Mouse (Mus musculus) induced T-regulatory cell, adult 2 months (primary cell): ENCODE results near the gene Map1lc3a.

Experiments used
- DNase-seq: peaks from one replicate; pipeline ENCODE4 v3.0.0-alpha.2; 2012; ENCODE audit warnings: low read depth

Gene Map1lc3a

DNA sequence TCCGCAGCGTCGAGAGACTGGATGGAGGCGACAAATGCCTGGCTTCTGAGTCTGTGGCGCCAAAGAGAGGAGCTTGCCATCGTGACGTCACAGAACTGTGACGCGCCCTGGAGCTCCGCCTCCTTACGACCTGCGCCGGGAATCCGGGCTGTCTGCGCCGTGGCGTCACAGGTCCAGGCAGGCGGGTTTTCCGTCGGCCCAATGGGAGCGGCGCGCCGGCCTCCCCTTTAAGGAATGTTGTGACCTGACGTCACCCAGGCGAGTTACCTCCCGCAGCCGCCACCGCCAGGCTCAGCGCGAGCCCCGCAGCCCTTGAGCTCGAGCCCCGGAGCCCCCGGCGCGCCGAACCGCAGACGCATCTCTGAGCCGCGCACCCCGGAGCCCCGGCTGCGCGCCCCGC is at the start of gene Map1lc3a:
Map1lc3a (plus strand) TSS at position 103 of the 400 bp plus-strand sequence.
- DNase-seq, result peak; percentile 97

DNA sequence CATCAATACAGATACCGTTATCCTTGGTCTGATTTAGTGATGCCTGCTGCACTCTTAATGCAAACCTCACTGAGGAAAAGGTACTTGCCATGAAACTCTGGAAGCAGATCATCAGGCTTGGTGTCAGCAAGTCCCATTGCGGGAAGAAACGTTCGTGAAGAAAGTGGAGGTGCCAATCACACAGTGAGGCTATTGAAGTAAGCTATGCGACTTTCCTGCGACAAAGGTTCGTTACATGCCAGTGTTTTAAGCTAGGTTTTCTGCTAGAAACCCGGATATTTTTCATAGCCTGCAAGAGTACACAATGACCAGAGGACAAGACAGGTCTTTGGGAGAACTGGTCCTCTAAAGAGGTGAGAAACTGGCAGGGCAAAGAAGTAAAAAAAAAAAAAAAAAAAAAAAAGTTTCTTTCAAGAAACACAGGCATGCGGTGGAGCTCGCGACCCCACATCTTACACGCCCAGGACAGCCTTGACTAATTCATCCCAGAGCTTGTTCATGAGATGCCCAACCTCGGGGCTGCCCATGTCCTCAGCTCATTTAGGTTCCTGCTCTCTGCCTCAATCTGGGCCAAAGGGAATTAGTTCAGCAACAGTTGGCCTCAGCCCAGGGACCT is 40.2 kb upstream of the Map1lc3a start:
- DNase-seq, result peak; percentile 50

DNA sequence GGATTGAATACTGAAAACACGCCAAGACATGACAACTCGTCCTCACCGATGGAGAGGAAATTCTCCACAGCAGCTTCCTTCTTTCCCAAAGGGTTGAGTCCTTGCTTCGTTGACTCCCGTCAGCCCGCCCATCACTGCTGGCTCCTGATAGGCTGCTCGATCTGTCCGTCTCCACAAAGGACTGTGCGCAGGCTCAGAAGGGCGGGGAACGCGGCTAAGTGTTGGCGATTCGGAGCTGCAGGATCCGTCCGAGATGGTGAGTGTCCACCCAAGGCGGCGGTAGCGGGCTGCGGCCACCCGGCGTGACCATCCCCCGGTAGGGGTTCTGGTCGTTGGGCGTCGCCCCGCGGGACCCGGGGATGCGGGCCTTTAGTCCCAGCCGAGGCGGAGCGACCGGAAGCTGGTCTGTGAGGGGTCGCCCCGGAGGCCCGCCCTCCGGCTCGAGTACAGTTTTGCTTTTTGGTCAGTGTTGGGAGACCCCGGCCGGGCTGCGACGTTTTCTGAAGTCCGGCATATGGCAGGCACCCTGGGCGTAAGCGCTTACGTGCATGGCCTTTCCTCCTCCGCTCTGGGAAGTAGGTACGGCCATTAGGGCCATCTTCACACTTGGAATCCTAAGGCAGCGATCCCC is 39.6 kb upstream of the Map1lc3a start, which contains the start of gene Dynlrb1:
Dynlrb1 (plus strand) TSS at position 172 of the 631 bp plus-strand sequence.
- DNase-seq, result peak; percentile 98

DNA sequence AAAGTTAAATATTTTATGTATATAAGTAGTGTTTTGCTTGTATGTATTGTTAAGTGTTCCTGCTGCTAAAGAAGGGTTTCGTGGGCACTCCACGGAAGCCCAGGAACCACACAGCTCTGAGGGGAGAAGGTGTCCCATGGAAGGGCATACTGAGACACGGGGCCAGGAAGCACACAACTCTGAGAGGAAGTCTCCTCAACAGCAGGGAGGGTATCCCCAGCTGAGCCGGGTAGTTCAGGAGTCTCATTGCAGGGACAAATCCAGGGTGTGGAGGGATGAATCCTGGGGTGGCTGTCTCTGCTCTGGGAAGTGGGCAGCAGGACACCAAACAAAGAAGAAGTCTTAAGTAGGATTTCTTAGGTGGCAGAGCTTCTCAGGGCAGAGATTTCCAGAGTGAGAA is 38.8 kb upstream of the Map1lc3a start:
- peak; percentile 53 for DNase-seq

DNA sequence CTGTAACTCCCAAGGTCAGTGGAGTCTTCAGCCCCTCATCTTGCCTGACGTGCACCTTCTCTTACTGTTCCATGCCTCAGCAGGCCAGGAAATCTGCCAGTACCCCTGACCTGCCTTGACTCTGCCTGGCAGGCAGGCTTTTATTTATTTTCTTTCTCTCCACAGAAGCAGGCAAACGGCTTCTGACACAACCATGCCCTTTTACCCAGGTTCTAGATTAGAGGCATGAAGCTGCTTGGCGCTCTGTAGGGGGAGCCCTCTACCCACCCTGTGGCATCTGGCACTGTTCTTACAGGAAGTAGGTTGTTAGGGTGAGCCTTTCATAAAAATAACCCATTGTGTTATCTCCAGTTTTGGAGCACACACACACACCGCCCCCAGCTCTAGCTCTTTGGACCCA is 35.2 kb upstream of the Map1lc3a start:
- peak; percentile 57 for DNase-seq

DNA sequence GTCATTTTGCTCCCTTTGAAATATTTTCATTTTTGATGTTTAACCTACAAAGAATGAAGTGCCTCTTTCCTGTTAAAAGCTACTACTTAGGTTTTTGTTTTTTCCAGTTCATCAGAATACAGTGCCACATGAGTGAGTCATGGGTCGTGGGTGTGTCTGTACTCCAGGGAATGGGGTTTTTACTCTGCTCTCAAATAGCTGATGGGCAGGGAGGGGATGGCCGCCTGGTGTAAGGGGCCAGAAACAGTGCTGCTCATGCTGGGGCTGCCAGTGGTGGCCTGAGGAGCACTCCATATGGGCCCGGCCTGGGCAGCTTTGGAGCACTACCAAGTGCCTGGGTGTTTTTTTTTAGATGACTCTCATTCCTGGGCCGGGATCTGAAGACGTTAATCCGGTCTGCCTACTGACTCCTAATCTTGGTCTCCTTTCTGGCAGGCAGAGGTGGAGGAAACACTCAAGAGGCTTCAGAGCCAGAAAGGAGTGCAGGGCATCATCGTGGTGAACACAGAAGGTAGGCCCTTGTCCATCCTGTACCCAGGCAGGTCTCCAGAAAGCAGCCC is 33.7 kb upstream of the Map1lc3a start:
- no peak for DNase-seq

DNA sequence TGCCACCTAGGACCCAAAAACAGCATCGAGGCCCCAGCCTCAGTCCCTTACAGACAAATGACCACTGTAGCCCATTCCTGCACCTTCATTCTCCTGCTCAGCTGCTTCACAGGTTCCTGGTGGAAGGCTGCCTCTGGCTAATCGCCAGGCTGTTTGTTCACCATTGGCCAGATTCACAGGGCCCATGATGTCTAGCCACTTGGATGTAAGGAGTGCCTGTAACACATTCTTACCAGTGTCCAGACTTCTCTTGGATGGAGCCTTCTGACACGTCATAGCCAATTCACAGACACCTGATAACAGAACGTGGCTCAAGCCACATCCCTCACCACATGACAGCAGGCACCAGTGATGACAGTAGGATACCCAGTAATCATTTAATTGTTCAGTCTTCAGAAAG is 29.9 kb upstream of the Map1lc3a start:
- no peak for DNase-seq

DNA sequence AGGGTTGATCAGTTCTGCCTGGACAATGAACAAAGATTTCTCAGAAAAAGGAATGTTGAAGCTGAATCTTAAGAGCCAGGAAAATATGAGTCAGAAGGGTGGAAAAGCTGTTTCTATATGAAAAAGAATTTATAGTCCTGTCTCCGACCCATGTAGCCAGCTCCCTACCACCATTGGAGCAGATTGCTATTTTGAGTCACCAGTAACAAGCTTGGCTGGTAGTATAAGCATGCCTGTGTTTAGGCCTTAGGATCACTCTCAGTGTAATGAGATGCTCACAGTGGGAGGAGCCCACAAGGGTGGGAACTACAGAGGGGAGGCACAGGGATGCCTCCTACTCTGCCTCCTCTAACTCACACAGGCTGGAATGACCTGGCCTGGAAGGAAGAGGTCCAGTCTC is 27.9 kb upstream of the Map1lc3a start:
- DNase-seq, result no peak

DNA sequence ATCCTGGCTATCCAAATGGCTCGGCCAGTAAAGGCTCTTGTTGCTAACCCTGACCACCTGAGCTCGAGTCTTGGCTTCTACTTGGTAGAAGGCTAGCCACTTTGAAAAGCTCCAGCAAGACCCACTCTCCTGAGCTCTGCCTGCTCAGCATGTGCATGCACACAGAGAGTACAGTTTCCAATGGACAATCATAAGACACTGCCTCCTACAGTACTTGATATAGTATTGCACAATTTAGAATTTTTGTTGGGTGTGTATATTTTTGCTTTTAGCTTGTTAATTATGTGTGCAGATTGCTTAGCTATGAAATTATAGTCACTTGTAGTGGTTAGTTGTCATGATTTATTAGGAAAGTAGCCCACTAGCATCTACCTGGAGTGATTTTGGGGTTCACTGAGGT is 27.4 kb upstream of the Map1lc3a start:
- DNase-seq, result no peak

DNA sequence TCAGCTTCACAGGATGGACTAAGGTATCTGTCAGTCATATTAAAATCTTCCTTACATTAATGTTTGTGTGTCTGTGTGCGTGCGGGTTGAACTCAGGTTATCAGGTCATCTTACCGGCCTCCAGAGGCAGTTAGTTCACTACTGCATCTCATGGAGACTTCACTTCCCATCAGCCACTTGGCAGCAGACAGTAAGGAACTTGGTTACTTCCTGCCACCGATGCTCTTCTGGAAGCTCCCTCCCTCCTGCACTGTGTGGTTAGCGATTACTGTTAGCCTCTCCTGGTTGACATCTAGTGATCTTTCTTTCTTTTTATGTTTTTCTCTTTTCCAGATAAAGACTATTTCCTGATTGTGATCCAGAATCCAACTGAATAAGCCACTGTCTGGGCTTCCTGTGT is 26.5 kb upstream of the Map1lc3a start:
- DNase-seq, result no peak

DNA sequence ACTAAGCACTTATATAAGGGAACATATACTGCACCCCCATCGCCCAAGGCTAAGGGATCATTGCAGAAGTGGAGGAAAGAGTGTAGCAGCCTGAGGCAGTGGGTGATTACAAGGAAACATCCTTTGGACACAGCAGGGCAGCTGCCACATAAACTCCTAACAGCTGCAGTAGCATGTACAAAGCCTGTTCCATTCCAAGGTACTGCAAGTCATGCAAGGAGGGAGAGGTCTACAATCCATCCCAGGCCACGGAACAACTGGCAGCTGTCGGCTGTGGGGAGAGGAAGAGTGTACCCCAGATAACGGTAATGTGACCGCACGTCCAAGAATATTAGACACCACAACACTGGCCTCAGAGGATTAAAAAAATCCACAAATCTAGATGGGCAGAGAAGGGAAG is 10.6 kb upstream of the Map1lc3a start:
- DNase-seq, result no peak

DNA sequence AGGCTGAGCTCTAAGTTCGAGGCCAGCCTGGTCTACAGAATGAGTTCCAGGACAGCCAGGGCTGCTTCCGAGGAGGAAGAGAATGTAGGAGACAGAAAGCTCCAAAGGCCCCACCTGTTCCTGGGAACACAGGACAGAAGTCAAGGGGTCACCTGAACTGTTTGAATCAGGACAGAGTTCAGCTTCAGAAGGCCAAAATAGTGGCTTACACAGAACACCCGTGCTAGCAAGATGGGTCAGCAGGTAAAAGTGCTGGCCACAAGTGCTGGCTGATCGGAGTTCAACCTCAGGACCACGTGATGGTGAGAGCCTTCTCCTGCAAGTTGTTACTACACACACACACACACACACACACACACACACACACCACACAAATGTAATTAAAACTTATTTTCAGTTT is 9.2 kb upstream of the Map1lc3a start:
- no peak for DNase-seq

DNA sequence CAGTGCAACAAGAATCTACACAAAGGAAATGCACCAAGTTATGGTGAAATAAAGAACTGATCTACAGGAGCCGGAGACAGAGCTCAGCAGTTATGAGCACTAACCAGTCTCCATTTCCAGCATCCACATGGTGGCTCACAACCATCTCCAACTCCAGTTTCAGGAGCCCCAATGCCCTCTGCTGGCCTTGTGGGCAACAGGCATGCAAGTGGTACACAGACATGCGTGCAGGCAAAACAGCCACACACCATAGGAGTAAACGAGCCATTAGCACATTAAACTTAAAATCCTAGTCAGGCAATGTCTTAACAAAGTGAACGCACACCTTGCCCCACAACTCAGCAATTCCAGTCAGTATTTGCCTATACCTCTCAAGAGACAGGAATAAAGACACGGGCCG is 4.1 kb upstream of the Map1lc3a start:
- peak; percentile 47 for DNase-seq

DNA sequence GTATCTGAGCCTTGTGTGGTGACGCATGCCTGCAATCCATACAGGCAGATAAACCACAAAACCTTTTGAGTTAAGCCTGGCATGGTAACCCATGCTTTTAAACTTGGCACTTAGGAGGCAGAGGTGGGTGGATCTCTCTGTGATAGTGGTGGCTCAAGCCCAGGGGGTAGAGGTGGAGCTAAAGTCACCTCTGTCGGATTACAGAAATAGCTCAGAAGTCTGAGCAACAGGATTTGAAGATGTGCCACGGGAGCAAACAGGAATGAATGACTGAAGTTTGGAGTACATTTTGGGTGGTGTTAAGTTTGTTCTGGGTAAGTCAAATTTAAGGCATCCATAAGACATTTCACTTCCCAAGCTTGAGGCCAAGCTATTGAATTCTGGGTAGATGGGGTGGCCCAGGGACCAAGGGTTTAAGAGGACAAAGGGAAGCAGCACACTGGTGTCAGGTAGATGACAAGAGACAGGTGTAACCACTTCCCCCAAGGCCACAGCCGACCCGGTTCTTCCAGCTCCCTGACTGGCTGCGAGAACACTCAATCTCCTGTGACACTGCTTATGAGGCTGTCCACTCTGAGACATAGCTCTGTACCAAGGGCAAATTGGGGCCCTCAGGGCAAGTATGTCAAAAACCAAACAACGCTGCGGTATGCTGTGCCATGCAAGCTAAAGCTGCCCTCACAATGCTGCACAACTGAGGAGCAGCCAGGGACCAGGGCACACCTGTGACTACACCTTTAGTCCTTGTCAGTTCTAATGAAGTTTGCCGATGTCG is 3.5 kb upstream of the Map1lc3a start:
- no peak for DNase-seq

DNA sequence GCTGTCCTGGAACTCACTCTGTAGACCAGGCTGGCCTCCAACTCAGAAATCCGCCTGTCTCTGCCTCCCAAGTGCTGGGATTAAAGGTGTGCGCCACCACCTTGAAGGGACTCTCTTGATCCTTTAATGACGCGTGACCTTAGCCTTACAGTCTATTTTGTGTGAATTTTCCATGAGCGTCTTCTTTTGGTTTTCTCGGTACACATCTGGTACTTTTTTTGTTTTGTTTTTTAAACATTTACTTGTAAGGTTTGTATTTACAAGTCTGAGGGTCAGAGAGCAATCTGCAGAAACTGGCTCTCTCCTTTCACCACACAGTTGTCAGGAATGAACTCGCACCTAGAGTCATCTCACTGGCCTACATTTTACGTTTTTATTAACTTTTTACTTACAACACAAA is 2.5 kb upstream of the Map1lc3a start:
- DNase-seq, result no peak

DNA sequence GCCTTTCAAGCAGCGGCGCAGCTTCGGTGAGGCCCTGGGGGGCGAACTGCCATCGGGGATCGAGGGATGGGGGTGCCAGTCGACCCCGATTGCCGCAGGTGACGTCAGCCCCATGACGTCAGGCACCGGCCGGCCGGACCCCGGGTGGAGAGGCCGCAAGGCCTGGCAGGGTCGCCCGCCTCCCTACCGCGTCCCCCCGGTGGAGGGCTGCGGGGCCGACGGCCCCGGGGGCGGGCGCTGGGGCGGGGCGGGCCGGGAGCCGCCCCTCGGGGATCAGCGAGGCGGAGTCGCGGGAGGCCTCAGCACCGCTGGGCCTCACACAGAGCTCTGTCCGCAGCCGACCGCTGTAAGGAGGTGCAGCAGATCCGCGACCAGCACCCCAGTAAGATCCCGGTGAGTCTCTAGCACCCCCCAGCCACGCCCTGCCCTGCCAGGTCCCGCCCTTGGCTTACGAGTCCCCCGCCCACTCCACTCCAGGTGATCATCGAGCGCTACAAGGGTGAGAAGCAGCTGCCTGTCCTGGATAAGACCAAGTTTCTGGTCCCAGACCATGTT is 601 bp downstream of the Map1lc3a start:
- DNase-seq, result peak; percentile 79

DNA sequence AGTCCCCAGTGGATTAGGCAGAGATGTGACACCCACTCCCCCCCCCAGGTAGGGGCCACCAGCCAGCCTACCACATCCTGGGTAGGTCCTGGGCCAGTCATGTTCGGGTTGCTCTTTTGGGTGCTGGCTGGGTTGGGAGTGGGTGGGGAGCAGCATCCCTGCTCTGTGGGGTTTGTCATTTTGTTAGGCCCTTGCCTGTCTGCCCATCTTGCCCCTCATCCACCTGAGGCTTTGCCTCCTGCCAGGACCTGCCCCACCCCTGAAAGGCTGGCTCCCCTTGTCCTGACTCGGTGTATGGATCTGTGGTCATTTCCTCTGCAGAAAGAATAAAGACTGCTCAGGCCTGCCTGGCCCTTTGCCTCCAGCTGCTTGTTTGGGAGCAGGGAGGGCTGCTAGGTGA is 1.6 kb downstream of the Map1lc3a start:
- DNase-seq, result no peak

DNA sequence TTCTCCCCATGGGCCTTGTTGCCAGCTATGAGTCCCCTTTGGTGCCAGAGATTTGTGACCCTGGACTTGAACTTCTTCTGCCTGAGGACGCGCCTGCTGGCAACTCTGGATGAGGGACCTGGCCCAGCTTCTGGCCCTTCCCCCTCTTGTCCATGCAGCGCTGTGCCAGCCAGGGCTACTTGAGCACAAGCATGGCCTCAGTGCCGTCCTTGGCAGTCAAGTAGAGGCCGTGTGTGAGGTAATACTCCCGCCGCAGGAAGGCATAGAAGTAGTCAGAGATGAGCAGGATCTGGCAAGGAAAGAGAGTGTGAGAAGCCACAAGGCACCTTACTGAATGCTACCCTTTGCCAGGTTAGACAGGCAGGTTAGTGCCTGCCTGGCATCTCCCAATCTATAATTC is 2.3 kb downstream of the Map1lc3a start:
- no peak for DNase-seq

DNA sequence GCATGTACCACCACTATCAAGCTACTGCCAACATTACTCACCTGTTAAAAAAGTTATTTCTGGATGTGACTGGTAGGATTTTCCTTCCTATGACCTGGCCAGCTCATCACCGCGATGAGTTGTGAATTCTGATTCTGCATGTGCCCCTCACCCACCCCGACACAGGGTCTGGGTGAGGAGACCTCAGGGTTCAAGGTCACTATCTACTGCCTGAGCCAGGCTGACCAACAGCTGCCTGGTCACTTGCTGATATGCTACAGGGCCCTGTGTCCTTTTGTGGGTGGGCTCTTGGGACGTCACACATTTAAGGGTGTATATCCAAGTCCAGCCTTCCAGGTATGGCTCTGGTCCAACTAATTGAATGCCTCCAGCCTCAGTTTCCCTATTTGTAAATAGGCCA is 3.1 kb downstream of the Map1lc3a start:
- DNase-seq, result no peak

DNA sequence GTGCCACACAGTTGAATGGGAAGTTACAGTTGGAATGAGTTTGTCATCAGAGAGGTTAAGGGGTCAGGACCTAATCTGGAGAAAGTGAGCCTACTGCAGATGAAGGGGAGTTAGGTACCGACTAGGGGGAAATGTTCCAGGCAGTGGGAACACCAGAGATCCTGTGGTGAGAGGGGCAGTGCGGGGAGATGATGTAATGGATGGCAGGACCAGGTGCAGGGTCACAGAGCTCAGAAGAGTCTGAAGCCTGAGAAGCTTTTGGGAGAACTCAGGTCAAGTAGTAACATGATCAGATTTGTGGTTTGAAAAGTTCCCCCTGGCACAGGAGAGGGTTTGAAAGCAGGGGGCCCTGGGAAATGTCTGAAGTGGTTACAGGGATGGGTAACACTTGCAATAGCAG is 4.0 kb downstream of the Map1lc3a start:
- no peak for DNase-seq

DNA sequence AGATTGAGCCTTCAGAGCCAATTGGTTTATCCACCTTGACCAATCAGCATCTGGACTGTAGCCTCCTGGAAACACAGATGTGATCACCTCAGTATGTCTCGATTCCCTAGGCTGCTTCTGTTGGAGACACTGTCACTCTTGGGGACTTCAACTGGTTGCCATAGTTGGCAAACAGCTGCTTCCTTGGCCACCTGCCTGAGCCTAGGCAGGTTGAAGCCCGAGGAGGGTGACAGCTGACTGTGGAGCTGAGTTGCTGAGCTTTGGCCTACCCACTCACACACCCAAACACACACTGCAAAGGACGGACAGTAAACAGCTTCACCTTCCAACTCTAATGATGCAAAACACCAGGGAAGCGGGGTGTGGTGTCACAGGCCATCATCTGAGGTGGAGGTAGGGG is 7.7 kb downstream of the Map1lc3a start:
- DNase-seq, result no peak

DNA sequence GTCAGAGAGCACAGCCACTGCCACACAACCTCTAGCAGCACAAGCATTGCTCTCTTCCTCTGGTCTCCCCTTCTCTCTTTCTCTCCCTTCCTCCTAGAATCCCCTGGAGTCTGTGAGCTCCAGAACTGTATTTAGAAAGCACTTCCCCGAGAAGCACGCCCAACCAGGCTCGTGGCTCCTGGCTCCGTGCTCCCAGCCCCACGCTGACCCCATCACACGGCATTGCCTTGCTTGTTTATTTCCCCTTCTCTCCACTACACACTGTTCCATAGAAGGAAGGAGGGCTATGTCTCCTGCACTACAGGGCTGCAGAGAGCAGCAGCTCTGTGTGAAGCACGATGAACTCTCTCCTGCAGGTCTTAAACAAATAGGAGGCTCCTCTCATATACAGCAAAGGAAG is 8.6 kb downstream of the Map1lc3a start:
- DNase-seq, result no peak

DNA sequence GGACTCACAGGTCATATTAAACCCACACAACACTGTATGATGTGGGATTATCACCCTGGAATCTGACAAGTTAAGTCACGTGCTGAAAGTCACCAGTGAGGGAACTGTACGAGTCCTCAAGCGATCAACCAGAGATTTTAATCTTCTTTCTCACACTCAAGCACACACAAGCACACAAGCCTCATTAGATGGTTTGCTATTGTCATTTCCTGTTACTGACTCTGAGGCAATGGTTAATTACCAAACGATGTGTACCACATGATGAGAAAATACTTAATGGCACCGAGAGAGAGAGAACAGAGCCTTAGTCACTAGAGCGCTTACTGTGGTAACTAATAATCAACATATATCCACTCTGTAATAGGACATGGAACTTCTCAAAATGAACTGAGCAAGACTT is 9.6 kb downstream of the Map1lc3a start:
- no peak for DNase-seq
